Mouse (Mus musculus) CH12F3 (cell line): ENCODE data around the gene Ppp2r2d.

ENCODE experiments used
- in situ Hi-C: fragments of 300-500 bp; cut with MboI; formaldehyde crosslinking; loops from 2 replicates; pipeline ENCODE4 v1.14.3; 2020; ENCODE audit warnings: low sequenced_read_pairs

The Ppp2r2d gene

GRCm38 (mm10) chr7:138845544-138846391 is at the start of gene Ppp2r2d, which contains the start of gene Mapk1ip1:
Ppp2r2d (plus strand) TSS chr7:138846079.
Mapk1ip1 (minus strand) TSS chr7:138846273.
- in situ Hi-C loops = no loop called here

- in situ Hi-C loops = no loop called here
Observed at GRCm38 (mm10) chr7:138803386-138803785, 42.5 kb upstream of the Ppp2r2d start.

- in situ Hi-C loops = no loop called here
Observed at GRCm38 (mm10) chr7:138807146-138807545, 38.7 kb upstream of the Ppp2r2d start.

- in situ Hi-C loops = no loop called here
Observed at GRCm38 (mm10) chr7:138813213-138813875, 32.5 kb upstream of the Ppp2r2d start.

- in situ Hi-C loops = no loop called here
Observed at GRCm38 (mm10) chr7:138818314-138818713, 27.6 kb upstream of the Ppp2r2d start.

GRCm38 (mm10) chr7:138824423-138824822 is 21.5 kb upstream of the Ppp2r2d start:
- in situ Hi-C loops = no loop called here

GRCm38 (mm10) chr7:138824995-138825756 is 20.7 kb upstream of the Ppp2r2d start:
- in situ Hi-C loops = no loop called here

GRCm38 (mm10) chr7:138827812-138828211 is 18.1 kb upstream of the Ppp2r2d start:
- in situ Hi-C loops = no loop called here

GRCm38 (mm10) chr7:138835028-138835427 is 10.9 kb upstream of the Ppp2r2d start:
- in situ Hi-C loops = loop anchor here (5.0 kb wide), 1 partner anchor 87 kb away; no protein-coding TSS in a partner anchor

- in situ Hi-C loops = no loop called here
Observed at GRCm38 (mm10) chr7:138840594-138841021, 5.3 kb upstream of the Ppp2r2d start.

- in situ Hi-C loops = no loop called here
Observed at GRCm38 (mm10) chr7:138841436-138842151, 4.3 kb upstream of the Ppp2r2d start.

- in situ Hi-C loops = no loop called here
Observed at GRCm38 (mm10) chr7:138843421-138843820, 2.5 kb upstream of the Ppp2r2d start.

- in situ Hi-C loops = no loop called here
Observed at GRCm38 (mm10) chr7:138845111-138845510, 768 bp upstream of the Ppp2r2d start.

- in situ Hi-C loops = no loop called here
Observed at GRCm38 (mm10) chr7:138846502-138846991, 668 bp downstream of the Ppp2r2d start.

GRCm38 (mm10) chr7:138847316-138848027 is 1.6 kb downstream of the Ppp2r2d start:
- in situ Hi-C loops = no loop called here

- in situ Hi-C loops = no loop called here
Observed at GRCm38 (mm10) chr7:138848028-138848920, 2.4 kb downstream of the Ppp2r2d start.

- in situ Hi-C loops = no loop called here
Observed at GRCm38 (mm10) chr7:138850083-138850482, 4.2 kb downstream of the Ppp2r2d start.

GRCm38 (mm10) chr7:138853417-138854031 is 7.6 kb downstream of the Ppp2r2d start:
- in situ Hi-C loops = no loop called here
